Mouse (Mus musculus) forebrain, embryonic 10.5 days (tissue): ENCODE results near the gene Nup93. TPM values are rescaled to one million over a fixed set of nuclear protein-coding genes. Genes with fewer than 3 reads are reported as not detected.
"Not testable (repeated sequence)": the region's sequence is repeated elsewhere in the genome, so short reads cannot be mapped to it uniquely, and the experiment has no call there.

Experiments used
- DNase-seq: peaks from one replicate; pipeline ENCODE4 v3.0.0-alpha.2; 2017; ENCODE audit warnings: low spot score; ENCODE audit errors: extremely low spot score
- H3K27ac ChIP-seq: fragments of 300-500 bp; sonication (generic); 2 replicates; pipeline ENCODE4 v1.5.1; 2016; ENCODE audit warnings: mild to moderate bottlenecking
- H3K27me3 ChIP-seq: fragments of 300-500 bp; sonication (generic); 2 replicates; pipeline ENCODE4 v1.6.1; 2016; ENCODE audit warnings: mild to moderate bottlenecking; ENCODE audit not compliant: poor library complexity, severe bottlenecking
- H3K36me3 ChIP-seq: fragments of 300-500 bp; sonication (generic); replicated peaks from 2 replicates; pipeline ENCODE4 v1.6.1; 2016; ENCODE audit warnings: mild to moderate bottlenecking, moderate library complexity
- H3K4me1 ChIP-seq: fragments of 300-500 bp; sonication (generic); 2 replicates; pipeline ENCODE4 v1.6.1; 2016
- H3K4me3 ChIP-seq: fragments of 300-500 bp; sonication (generic); 2 replicates; pipeline ENCODE4 v1.5.1; 2016; ENCODE audit warnings: mild to moderate bottlenecking, moderate library complexity
- H3K9me3 ChIP-seq: fragments of 300-500 bp; sonication (generic); 2 replicates; pipeline ENCODE4 v1.6.1; 2016; ENCODE audit warnings: mild to moderate bottlenecking, moderate library complexity
- WGBS: fragments of 180-500 bp; shearing (Covaris S2); methylation state at CpG from one replicate; pipeline ENCODE4 v1.1.7; 2016; 5-methylcytosine and 5-hydroxymethylcytosine counted together
- polyA plus RNA-seq: library from polyadenylated mRNA; unstranded; fragments of >200 nt; fragmentation: Nextera tagmentation; extraction: Ambion mirVana; gene quantifications from 2 replicates; pipeline ENCODE4 v1.2.1, GENCODE M21; 2016

Nup93 gene
- polyA plus RNA-seq = 155 and 164 TPM in 2 replicates

GRCm38 (mm10) chr8:94214252-94215173, at the start of gene Nup93:
TSS of gene Nup93 (plus strand) at chr8:94214564.
- Histone ChIP-seq H3K4me3 (peak within 1 kb of the TSS; percentile 87), H3K27me3 (no peaks in the 10 kb centered on the region), H3K36me3 (no peaks in the 10 kb centered on the region), H3K4me1 (peaks cover 35% of the 10 kb centered on the region), H3K27ac (peak within 1 kb of the TSS; percentile 88), H3K9me3 (no peaks in the 10 kb centered on the region)
- peak; percentile 100 for DNase-seq
- under 1% methylated on average over 68 of the region's 68 CpGs for WGBS

DNA sequence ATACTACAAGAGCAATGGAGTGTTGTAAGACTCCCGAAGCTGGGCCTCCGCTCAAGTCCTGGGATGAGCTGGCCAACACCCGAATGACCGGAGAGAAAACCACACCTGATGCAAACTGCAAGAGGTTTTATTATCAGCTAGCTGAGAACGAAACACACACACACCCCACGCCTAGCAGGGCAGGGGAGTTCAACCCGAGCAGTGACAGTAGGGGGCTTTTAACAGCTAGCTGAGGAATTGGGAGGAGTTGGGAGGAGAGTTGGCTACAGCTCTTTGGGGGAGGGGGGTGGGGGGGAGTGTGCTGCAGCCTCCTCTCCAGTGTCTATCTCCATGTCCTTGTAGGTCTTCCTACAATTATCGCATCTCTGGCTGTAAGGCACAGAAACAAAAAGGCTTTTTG, 48.6 kb upstream of the Nup93 start:
- DNase-seq, H3K4me1 ChIP-seq, H3K36me3 ChIP-seq, H3K4me3 ChIP-seq, H3K27ac ChIP-seq, H3K9me3 ChIP-seq: not testable (repeated sequence)
- H3K27me3 ChIP-seq = peaks cover 36% of the 10 kb centered on the region
- WGBS = 81% methylated on average over 8 of the region's 8 CpGs

- Histone ChIP-seq H3K9me3 (no peaks in the 10 kb centered on the region), H3K27ac (no peak overlapping the region), H3K27me3 (peaks cover 51% of the 10 kb centered on the region), H3K4me1 (peaks cover 14% of the 10 kb centered on the region), H3K4me3 (no peak overlapping the region), H3K36me3 (no peaks in the 10 kb centered on the region)
- 5% methylated on average over 6 of the region's 6 CpGs for WGBS
- peak; percentile 91 for DNase-seq
Measured at GRCm38 (mm10) chr8:94167244-94167643, 47.1 kb upstream of the Nup93 start.

GRCm38 (mm10) chr8:94169547-94169946, 44.8 kb upstream of the Nup93 start:
- Histone ChIP-seq H3K27ac (no peak overlapping the region), H3K27me3 (peaks cover 74% of the 10 kb centered on the region), H3K36me3 (no peaks in the 10 kb centered on the region), H3K4me1 (peaks cover 35% of the 10 kb centered on the region), H3K9me3 (no peaks in the 10 kb centered on the region), H3K4me3 (no peak overlapping the region)
- WGBS = 93% methylated on average over 5 of the region's 5 CpGs
- no peak for DNase-seq

DNA sequence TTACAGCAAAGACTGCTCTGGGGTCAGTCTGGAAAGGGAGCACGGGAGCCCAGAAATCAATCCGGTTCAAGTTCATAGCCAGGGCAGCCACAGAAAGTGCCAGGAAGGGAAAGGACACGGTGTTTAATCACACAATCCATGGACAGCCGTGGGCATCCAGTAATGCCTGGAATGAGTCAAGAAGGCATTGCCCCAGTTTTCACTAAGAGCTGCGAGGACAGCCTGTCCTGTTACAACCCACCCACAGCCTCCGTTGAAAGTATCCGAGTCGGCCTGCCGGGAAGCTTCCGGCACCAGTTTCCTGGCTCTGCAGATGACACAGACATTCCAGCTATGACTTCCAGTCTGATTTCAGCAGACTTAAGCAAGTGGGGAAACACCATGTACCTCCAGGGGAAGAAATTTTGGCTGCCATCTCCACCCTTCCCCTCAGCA, 43.0 kb upstream of the Nup93 start:
- WGBS = 44% methylated on average over 10 of the region's 10 CpGs
- Histone ChIP-seq H3K9me3 (no peaks in the 10 kb centered on the region), H3K27ac (no peak overlapping the region), H3K27me3 (peaks cover 90% of the 10 kb centered on the region), H3K4me3 (peak overlapping the region; percentile 57; the same call in 1 of the 2 replicates), H3K4me1 (peaks cover 41% of the 10 kb centered on the region), H3K36me3 (no peaks in the 10 kb centered on the region)
- DNase-seq = no peak

DNA sequence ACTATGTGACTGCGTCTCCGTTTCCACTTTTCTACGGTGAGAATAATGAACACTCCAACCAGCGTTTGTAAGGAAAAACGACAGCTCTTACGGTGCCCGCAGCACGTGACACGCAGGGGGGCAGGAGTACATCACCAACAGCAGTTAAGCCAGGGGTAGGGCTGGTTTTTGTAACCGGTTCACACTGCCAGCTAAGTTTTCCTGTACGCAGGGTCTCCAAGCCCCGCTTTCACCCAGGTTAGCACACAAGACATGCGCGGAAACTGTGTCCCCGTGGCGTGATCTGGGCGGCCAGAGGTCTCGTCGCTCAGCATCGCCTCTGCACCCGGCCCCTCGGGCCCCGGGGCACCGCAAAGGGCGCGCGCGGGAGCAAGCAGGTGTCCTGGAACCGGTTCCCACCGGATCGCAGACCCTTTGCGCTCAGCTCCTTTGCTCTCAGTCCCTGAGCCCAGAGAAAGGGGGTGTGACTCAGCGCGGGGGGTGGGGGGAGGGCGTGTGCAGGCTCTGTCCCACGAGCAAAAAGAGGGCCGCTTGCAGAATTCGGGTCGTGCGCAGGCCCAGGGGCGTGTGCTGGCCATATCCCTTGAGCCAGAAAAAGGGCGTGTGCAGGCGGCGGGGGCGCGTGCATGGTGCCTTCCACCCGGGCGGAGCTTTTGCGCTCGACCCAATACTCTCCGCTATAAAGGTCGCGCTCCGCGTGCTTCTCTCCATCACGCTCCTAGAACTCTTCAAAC, 42.1 kb upstream of the Nup93 start, which contains the start of gene Mt2:
Mt2 (plus strand) TSS at position 590 of the 734 bp plus-strand sequence.
- peaks cover 38% of the 10 kb centered on the region for H3K4me1 ChIP-seq
- H3K27me3 ChIP-seq = peaks cover 95% of the 10 kb centered on the region
- no peaks in the 10 kb centered on the region for H3K9me3 ChIP-seq
- WGBS = under 1% methylated on average over 56 of the region's 56 CpGs
- peak within 1 kb of the TSS; percentile 80 for H3K27ac ChIP-seq
- H3K36me3 ChIP-seq = no peaks in the 10 kb centered on the region
- DNase-seq = peak; percentile 66
- peak within 1 kb of the TSS; percentile 57 for H3K4me3 ChIP-seq

DNA sequence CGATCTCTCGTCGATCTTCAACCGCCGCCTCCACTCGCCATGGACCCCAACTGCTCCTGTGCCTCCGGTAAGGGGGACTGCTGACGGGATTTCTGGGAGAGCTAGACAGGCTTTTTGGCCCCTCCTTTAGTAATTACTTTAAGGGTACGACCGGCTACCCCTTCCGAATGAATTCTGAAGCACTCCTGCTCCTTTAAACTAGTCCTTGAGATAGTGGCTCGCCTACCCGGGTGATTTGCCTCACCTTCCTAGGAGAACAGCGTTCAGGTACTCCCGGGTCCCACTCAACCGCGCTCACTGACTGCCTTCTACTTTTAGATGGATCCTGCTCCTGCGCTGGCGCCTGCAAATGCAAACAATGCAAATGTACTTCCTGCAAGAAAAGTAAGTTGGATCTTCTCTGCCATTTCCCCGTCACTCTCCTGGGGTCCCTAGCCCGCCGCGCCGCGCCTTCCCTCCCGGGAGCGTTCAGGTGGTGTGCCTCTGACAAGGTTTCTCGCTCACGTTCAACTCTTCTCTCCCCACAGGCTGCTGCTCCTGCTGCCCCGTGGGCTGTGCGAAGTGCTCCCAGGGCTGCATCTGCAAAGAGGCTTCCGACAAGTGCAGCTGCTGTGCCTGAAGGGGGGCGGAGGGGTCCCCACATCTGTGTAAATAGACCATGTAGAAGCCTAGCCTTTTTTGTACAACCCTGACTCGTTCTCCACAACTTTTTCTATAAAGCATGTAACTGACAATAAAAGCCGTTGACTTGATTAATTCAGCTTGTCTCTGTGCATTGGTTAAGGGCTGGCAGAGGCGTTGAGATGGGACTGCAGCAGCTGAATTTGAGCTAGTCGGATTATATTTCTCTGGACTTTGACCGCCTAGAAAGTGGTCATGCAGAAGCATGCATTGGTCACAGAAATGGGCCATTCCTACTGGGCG, 41.3 kb upstream of the Nup93 start:
- DNase-seq = peak; percentile 61
- H3K27me3 ChIP-seq = peaks cover 96% of the 10 kb centered on the region
- no peaks in the 10 kb centered on the region for H3K9me3 ChIP-seq
- H3K4me3 ChIP-seq = peak overlapping the region; percentile 57
- H3K36me3 ChIP-seq = no peaks in the 10 kb centered on the region
- 1% methylated on average over 39 of the region's 39 CpGs for WGBS
- H3K27ac ChIP-seq = peak overlapping the region; percentile 80
- peaks cover 38% of the 10 kb centered on the region for H3K4me1 ChIP-seq

- Histone ChIP-seq H3K4me3 (peak overlapping the region; percentile 57), H3K27ac (no peak overlapping the region), H3K9me3 (no peaks in the 10 kb centered on the region), H3K27me3 (peaks cover 100% of the 10 kb centered on the region), H3K4me1 (peaks cover 44% of the 10 kb centered on the region), H3K36me3 (no peaks in the 10 kb centered on the region)
- WGBS = 44% methylated on average over 11 of the region's 11 CpGs
- DNase-seq = no peak
Measured at GRCm38 (mm10) chr8:94173848-94174403, 40.4 kb upstream of the Nup93 start.

- WGBS = 19% methylated on average over 7 of the region's 7 CpGs
- H3K4me1 ChIP-seq = peaks cover 52% of the 10 kb centered on the region
- no peaks in the 10 kb centered on the region for H3K36me3 ChIP-seq
- H3K27me3 ChIP-seq = peaks cover 100% of the 10 kb centered on the region
- no peak for DNase-seq
- no peak overlapping the region for H3K27ac ChIP-seq
- peak overlapping the region; percentile 5; the same call in 1 of the 2 replicates for H3K4me3 ChIP-seq
- H3K9me3 ChIP-seq = no peaks in the 10 kb centered on the region
Measured at GRCm38 (mm10) chr8:94174619-94175213, 39.6 kb upstream of the Nup93 start.

GRCm38 (mm10) chr8:94177716-94178390, 36.5 kb upstream of the Nup93 start:
- 63% methylated on average over 7 of the region's 7 CpGs for WGBS
- Histone ChIP-seq H3K36me3 (no peaks in the 10 kb centered on the region), H3K4me3 (no peak overlapping the region), H3K27me3 (peaks cover 100% of the 10 kb centered on the region), H3K27ac (no peak overlapping the region), H3K9me3 (no peaks in the 10 kb centered on the region), H3K4me1 (peaks cover 46% of the 10 kb centered on the region)
- no peak for DNase-seq
